Mouse (Mus musculus) G1E (cell line): ENCODE results near the gene 6030445D17Rik. TPM values are rescaled to one million over a fixed set of nuclear protein-coding genes. Genes with fewer than 3 reads are reported as not detected.

ENCODE experiments used
- ATAC-seq: 2 replicates; pipeline ENCODE4 v1.8.0; 2016; ENCODE audit warnings: mild to moderate bottlenecking; ENCODE audit not compliant: insufficient number of reproducible peaks, poor library complexity, low FRiP score, severe bottlenecking; ENCODE audit errors: extremely low read depth
- DNase-seq: peaks from one replicate; pipeline ENCODE4 v3.0.0; 2012; ENCODE audit warnings: low spot score
- H3K27me3 ChIP-seq: 2 replicates; pipeline ENCODE4 v1.6.1; 2012; ENCODE audit warnings: mild to moderate bottlenecking, low read length, inconsistent platforms; ENCODE audit not compliant: insufficient read depth
- H3K36me3 ChIP-seq: replicated peaks from 2 replicates; pipeline ENCODE3; 2012; ENCODE audit warnings: mild to moderate bottlenecking, inconsistent platforms
- H3K4me1 ChIP-seq: 2 replicates; pipeline ENCODE4 v1.6.1; 2012; ENCODE audit warnings: low read depth, low read length, inconsistent platforms, mixed read lengths; ENCODE audit not compliant: insufficient read depth
- H3K4me3 ChIP-seq: 2 replicates; pipeline ENCODE4 v1.5.1; 2012; ENCODE audit warnings: low read depth, mild to moderate bottlenecking, inconsistent platforms, low read length, moderate library complexity, mixed read lengths
- H3K9me3 ChIP-seq: replicated peaks from 2 replicates; pipeline ENCODE4 v1.6.1; 2012; ENCODE audit warnings: inconsistent platforms
- CTCF ChIP-seq: IDR thresholded peaks from 2 replicates; pipeline ENCODE4 v1.5.1; 2012; ENCODE audit warnings: low read depth, low read length, inconsistent platforms, mixed read lengths
- GATA1 ChIP-seq: IDR thresholded peaks from 2 replicates; pipeline ENCODE4 v1.6.1; 2012; ENCODE audit warnings: borderline replicate concordance, low read length, inconsistent platforms, mixed read lengths
- GATA2 ChIP-seq: IDR thresholded peaks from 2 replicates; pipeline ENCODE4 v1.6.1; 2012; ENCODE audit warnings: low read depth, low read length, inconsistent platforms, borderline replicate concordance
- POLR2AphosphoS5 ChIP-seq: IDR thresholded peaks from 2 replicates; pipeline ENCODE4 v1.6.1; 2012; ENCODE audit warnings: low read depth, low read length, inconsistent platforms; ENCODE audit not compliant: insufficient replicate concordance
- TAL1 ChIP-seq: conservative IDR thresholded peaks from 2 replicates; pipeline ENCODE4 v1.6.1; 2012; ENCODE audit warnings: low read depth, low read length, inconsistent platforms, mixed read lengths
- polyA plus RNA-seq: library from polyadenylated mRNA; stranded (reverse); fragments of >175 nt; gene quantifications from 2 replicates; pipeline ENCODE4 v1.2.3, GENCODE M21; 2012
- total RNA-seq, 2 experiments: library from RNA; stranded (forward) in 1 of 2; stranded (reverse) in 1 of 2; fragments of 200-1000 nt in 1 of 2; fragments of >200 nt in 1 of 2; fragmentation: Nextera tagmentation in 1 of 2; gene quantifications; 2 replicates each; pipeline ENCODE4 v1.2.3; 2014 to 2017

The 6030445D17Rik gene
- total and polyA plus RNA-seq, 3 experiments, result not detected

DNA sequence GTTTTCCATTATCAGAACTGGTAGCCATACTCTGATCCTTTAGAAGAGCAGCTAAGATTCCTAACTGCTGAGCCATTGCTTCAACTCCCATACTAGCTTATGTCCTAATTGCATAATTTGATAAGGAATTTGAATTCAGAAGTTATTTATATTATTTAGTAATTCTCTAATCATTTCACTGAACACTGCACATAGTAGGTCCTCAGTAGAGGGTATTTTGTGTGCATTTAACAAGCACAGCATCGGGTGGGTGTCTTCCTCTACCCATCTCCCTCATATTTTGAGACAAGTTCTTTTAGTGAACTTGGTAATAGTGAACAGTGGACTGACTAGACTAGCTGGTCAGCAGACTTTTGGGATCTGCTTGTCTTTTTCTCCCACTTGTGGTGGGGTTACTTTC lies 14.6 kb downstream of the 6030445D17Rik start:
- no peaks in the 10 kb centered on the region for H3K4me1 ChIP-seq
- DNase-seq (no peak), ATAC-seq (no peak)
- no peaks in the 10 kb centered on the region for H3K9me3 ChIP-seq
- no peaks in the 10 kb centered on the region for H3K27me3 ChIP-seq
- no peaks in the 10 kb centered on the region for H3K36me3 ChIP-seq
- H3K4me3 ChIP-seq, result no peak overlapping the region
- TF ChIP-seq POLR2AphosphoS5, result no peak
- TF ChIP-seq GATA1, result no peak
- TF ChIP-seq GATA2, result no peak
- TF ChIP-seq CTCF, result no peak
- TF ChIP-seq TAL1, result no peak

DNA sequence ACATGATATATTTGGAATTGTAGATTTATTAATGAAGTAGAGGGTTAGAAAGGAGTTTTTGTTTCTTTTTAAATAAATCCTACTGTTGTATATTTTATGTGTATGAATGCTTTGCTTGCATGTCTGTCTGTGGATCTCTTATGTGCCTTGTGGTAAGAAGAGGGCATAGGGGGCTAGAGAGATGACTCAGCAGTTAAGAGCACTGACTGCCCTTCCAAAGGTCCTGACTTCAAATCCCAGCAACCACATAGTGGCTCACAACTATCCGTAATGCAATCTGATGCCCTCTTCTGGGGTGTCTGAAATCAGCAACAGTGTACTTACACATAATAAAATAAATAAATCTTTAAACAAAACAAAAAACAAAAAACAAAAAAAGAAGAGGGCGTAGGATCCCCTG lies 24.5 kb downstream of the 6030445D17Rik start:
- no peak for TF ChIP-seq TAL1
- no peak for TF ChIP-seq POLR2AphosphoS5
- TF ChIP-seq CTCF, result no peak
- no peak for TF ChIP-seq GATA2
- TF ChIP-seq GATA1, result no peak
- no peak for DNase-seq
- no peaks in the 10 kb centered on the region for H3K36me3 ChIP-seq
- no peaks in the 10 kb centered on the region for H3K4me1 ChIP-seq
- H3K27me3 ChIP-seq, result 0 out of 2 replicates have a peak, but pooled peaks cover 3% of the 10 kb centered on the region
- no peaks in the 10 kb centered on the region for H3K9me3 ChIP-seq
- no peak overlapping the region for H3K4me3 ChIP-seq
- no peak for ATAC-seq

DNA sequence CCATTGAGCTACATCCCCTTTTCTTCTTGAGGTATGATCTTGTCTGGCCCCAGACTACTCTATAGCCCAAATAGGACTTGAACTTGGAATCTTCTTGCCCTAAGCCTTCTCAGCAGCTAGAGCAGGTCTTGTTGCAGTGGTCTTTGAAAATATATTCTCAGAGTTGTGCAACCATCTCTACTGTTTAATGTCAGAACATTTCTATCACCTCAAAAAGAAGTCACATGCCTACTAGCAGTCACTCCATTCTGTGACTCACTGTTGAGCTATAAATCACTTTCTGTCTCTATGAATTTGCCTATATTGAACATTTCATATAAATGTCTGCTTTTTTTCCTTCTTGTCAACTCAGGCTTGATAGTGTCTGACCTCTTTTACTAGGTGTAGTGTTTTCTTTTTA lies 33.9 kb downstream of the 6030445D17Rik start:
- Histone ChIP-seq H3K4me3 (no peak overlapping the region), H3K9me3 (no peaks in the 10 kb centered on the region), H3K36me3 (no peaks in the 10 kb centered on the region), H3K4me1 (no peaks in the 10 kb centered on the region), H3K27me3 (peaks cover 5% of the 10 kb centered on the region)
- no peak for TF ChIP-seq GATA2
- TF ChIP-seq CTCF, result no peak
- TF ChIP-seq POLR2AphosphoS5, result no peak
- TF ChIP-seq GATA1, result no peak
- no peak for TF ChIP-seq TAL1
- ATAC-seq, result no peak
- no peak for DNase-seq

DNA sequence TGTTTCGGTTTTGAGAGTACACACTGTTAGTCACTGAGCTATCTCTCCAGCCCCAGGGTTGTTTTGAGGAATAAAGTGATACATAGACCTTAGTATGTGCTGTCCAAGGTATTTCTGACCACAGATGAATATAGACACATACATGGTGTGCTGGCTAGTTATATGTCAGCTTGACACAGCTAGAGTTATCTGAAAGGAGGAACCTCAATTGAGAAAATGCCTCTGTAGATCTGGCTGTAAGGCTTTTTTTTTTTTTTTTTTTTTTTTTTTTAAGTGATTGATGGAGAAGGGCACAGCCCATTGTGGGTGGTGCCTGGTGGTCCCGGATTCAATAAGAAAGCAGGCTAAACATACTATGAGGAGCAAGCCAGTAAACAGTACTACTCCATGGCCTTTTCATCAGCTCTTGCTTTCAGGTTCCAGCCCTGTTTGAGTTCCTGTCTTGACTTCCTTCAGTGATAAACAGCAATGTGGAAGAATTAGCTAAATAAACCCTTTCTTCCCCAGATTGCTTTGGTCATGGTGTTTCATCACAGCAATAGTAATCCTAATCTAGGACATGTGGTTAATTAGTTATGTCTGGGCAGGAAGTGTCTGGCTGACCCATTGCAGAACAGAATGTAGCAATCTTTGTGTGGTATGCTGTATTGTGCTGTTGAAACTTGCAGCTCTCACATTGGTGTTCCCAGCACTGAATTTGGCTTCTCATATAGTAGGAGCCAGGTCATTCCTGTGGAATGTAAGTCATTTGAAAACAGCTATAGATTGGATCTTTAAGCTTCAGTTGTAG lies 43.6 kb downstream of the 6030445D17Rik start:
- DNase-seq (no peak), ATAC-seq (no peak)
- Histone ChIP-seq H3K4me1 (no peaks in the 10 kb centered on the region), H3K36me3 (no peaks in the 10 kb centered on the region), H3K9me3 (no peaks in the 10 kb centered on the region), H3K4me3 (no peak overlapping the region), H3K27me3 (no peaks in the 10 kb centered on the region)
- TF ChIP-seq TAL1 (no peak), GATA1 (no peak), CTCF (no peak), POLR2AphosphoS5 (no peak), GATA2 (no peak)

DNA sequence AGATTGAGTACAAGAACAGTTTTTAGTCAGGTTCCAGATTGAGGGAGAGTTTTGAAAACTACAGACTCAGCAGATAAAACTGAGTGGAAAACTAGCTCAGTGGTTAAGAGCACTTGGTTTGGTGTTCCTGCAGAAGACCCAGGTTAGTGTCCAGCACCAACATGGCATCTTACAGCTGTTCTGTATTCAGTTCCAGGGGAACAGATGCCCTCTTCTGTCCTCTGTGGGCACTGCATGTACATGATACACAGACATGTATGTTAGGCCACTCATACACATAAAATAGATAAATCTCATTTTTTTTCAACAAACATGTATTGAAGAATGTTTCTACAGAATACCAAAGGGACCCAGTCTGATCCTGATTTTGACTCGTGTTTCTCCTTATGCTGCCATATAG lies 47.8 kb downstream of the 6030445D17Rik start:
- no peaks in the 10 kb centered on the region for H3K9me3 ChIP-seq
- peaks cover 4% of the 10 kb centered on the region; the same call in 1 of the 2 replicates for H3K27me3 ChIP-seq
- H3K4me3 ChIP-seq, result no peak overlapping the region
- H3K4me1 ChIP-seq, result no peaks in the 10 kb centered on the region
- TF ChIP-seq CTCF (no peak), TAL1 (no peak), GATA2 (no peak), POLR2AphosphoS5 (no peak), GATA1 (no peak)
- ATAC-seq, result no peak
- H3K36me3 ChIP-seq, result no peaks in the 10 kb centered on the region
- DNase-seq, result no peak

DNA sequence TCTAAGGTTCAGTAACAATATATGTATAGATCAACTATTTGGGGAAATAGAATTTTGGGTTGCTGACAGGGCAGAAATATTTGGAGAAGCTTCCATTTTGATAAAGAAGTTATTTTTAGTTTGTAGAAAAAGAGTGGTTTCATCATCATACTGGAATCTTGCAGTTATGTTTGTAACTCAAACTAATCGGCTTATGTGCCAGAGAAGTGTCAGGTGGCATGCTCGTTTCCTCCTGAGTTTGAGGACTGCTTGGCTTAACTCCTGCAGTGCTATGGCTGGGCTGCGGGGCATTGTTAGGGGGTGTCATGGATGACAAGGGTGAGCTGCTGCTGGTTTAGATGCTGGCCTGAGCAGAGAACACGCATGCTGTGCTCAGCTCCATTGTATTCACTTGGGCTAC lies 49.7 kb downstream of the 6030445D17Rik start:
- no peak for DNase-seq
- no peak for ATAC-seq
- Histone ChIP-seq H3K4me1 (no peaks in the 10 kb centered on the region), H3K36me3 (no peaks in the 10 kb centered on the region), H3K4me3 (no peak overlapping the region), H3K9me3 (no peaks in the 10 kb centered on the region), H3K27me3 (peaks cover 6% of the 10 kb centered on the region)
- TF ChIP-seq CTCF, result no peak
- TF ChIP-seq GATA1, result no peak
- no peak for TF ChIP-seq POLR2AphosphoS5
